Mouse (Mus musculus) MEL (cell line): ENCODE measurements around the gene Slc22a2.

Experiments
- CHD2 ChIP-seq: IDR thresholded peaks from 2 replicates; pipeline ENCODE4 v1.6.1; 2011; ENCODE audit warnings: low read length, improper control_type of control experiment
- CTCF ChIP-seq, 3 experiments: IDR thresholded peaks in 2 of 3; conservative IDR thresholded peaks in 1 of 3; 2 replicates each; pipeline ENCODE4 v1.5.1; 2011 to 2012; ENCODE audit warnings: low read length in 3 of 3, low read depth in 2 of 3, mild to moderate bottlenecking in 2 of 3, improper control_type of control experiment in 1 of 3, inconsistent platforms in 1 of 3, mixed read lengths in 1 of 3, moderate library complexity in 1 of 3; ENCODE audit not compliant: control insufficient read depth in 1 of 3, insufficient read depth in 1 of 3, poor library complexity in 1 of 3, severe bottlenecking in 1 of 3
- GATA1 ChIP-seq: IDR thresholded peaks from 2 replicates; pipeline ENCODE4 v1.6.1; 2011; ENCODE audit warnings: low read depth, low read length, improper control_type of control experiment
- MYC ChIP-seq: IDR thresholded peaks from 2 replicates; pipeline ENCODE4 v1.6.1; 2011; ENCODE audit warnings: low read depth, mild to moderate bottlenecking, low read length, improper control_type of control experiment, moderate library complexity
- POLR2A ChIP-seq, 2 experiments: IDR thresholded peaks; 2 replicates each; pipeline ENCODE4 v1.6.1; 2011 to 2012; ENCODE audit warnings: low read length in 2 of 2, mild to moderate bottlenecking in 2 of 2, control low read depth in 1 of 2, improper control_type of control experiment in 1 of 2, low read depth in 1 of 2, moderate library complexity in 1 of 2; ENCODE audit not compliant: control insufficient read depth in 1 of 2, insufficient read depth in 1 of 2, poor library complexity in 1 of 2
- TAL1 ChIP-seq: IDR thresholded peaks from 2 replicates; pipeline ENCODE4 v1.6.1; 2012; ENCODE audit warnings: mild to moderate bottlenecking, inconsistent platforms, low read length, moderate library complexity, mixed read lengths
- TBP ChIP-seq: IDR thresholded peaks from 2 replicates; pipeline ENCODE4 v1.8.0; 2011; ENCODE audit warnings: low read depth, low read length, improper control_type of control experiment
- ZNF384 ChIP-seq: IDR thresholded peaks from 2 replicates; pipeline ENCODE4 v1.6.1; 2012; ENCODE audit warnings: low read depth, mild to moderate bottlenecking, inconsistent platforms, low read length, improper control_type of control experiment

DNA sequence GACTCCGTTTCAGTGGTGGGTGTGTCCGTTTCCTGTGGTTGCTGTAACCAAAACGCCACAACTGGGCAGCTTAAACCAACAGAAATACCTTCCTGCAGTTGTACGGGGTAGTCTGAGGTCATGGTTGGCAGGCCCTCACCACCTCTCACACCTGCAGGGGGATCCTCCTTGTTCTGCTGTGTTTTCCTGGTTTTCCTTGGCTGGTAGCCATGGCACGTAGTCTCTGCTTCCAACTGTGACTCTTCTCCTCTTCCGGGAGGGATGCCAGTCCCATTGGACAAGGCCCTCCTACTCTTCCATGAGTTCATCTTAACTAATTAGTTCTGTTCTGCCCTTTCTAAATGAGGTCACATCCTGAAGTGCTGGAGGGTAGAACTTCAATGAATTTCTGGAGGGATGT is 8.5 kb upstream of the Slc22a2 start:
- TF ChIP-seq CHD2, result no peak
- no peak for TF ChIP-seq MYC
- TF ChIP-seq POLR2A (IDR thresholded peaks at IDR 0.05; ENCODE audit: control insufficient read depth in 1 of 2, insufficient read depth in 1 of 2, low read depth in 1 of 2, low read length in 2 of 2, poor library complexity in 1 of 2), result no peak
- TF ChIP-seq GATA1, result no peak
- no peak for TF ChIP-seq TAL1
- no peak for TF ChIP-seq TBP
- no peak for TF ChIP-seq CTCF (IDR thresholded peaks at IDR 0.05 in 2 of 3, conservative IDR thresholded peaks at IDR 0.05 in 1 of 3; ENCODE audit: control insufficient read depth in 1 of 3, insufficient read depth in 1 of 3, low read depth in 2 of 3, low read length in 3 of 3, poor library complexity in 1 of 3, severe bottlenecking in 1 of 3)
- TF ChIP-seq ZNF384, result no peak
